ENCODE assay signal across 8 mouse cellular contexts in the genomic region with DNA sequence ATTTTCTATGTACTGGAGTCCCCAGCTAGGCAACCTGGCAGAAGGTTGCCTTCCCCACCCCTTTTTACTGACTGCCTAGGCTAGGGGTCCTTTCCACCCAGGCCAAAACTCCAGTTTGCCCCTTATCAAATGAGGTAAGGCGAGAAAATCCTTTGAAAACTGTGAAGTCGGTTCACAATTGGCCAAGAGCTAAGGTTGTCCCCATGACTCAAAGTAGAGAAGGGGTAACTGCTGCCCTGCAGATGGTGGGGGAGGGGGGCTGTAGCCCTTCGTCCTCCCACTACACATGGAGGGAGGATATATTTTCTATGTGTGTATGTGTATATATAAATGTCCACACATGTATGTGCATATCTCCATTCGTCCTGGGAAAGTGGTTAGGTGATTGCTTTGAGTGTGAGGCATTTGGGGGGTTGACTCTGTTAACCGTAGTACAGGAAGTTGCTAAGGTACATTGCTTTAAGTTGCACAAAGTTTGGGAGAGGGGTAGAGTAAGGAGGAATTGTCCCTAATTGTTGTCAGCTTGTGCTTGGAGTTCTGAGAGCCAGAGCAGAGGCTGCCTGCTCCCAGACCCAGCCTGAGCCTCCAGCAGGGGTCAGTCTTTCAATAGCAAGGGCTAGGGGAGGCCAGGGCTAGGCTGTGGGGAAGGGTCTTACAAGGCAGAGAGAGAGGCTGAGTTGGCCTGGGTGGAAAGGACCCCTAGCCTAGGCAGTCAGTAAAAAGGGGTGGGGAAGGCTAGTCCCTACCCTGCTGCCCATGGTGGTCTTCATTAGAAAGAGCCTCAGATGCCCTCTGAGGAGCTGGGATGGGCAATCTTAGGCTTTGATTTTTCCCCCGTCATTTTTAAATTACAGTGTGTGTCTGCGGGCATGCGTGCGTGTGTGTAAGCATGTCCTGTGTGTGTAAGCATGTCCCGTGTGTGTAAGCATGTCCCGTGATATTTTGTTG. TPM values are rescaled to one million over a fixed set of nuclear protein-coding genes. Genes with fewer than 3 reads are reported as not detected.
DNase-seq lines count a peak whose midpoint lies in the region; ATAC-seq and TF ChIP-seq lines count a peak whose summit lies in the region.

No protein-coding gene starts in this region.

- DNase-seq in heart, adult 9 months (ENCODE audit: low spot score in 2 of 2) = no peak
- peak; percentile 81 for DNase-seq in embryo, embryonic 11 days
- DNase-seq in induced T-regulatory cell, adult 2 months (ENCODE audit: low read depth) = peak; percentile 40
- peak; percentile 55 for DNase-seq in neural tube, embryonic 10.5 days (ENCODE audit: extremely low spot score, low spot score)
- DNase-seq in frontal cortex, postnatal 10 days (ENCODE audit: low spot score in 2 of 2) = no peak
- no peak for DNase-seq in gastrocnemius, postnatal 36 days

- peaks cover 45% of the 10 kb centered on the region for H3K4me1 ChIP-seq in heart, embryonic 13.5 days
- H3K4me1 ChIP-seq in ES-Bruce4 (ENCODE audit: control insufficient read depth, insufficient read depth, low read length) = peaks cover 1% of the 10 kb centered on the region

- TF ChIP-seq CTCF in ES-Bruce4 (IDR thresholded peaks at IDR 0.05; ENCODE audit: low read depth, low read length) = peak; percentile 82

- ATAC-seq in heart, embryonic 13.5 days (ENCODE audit: extremely low read depth, insufficient number of reproducible peaks, low FRiP score, low TSS enrichment) = no peak

- intact Hi-C loops in gastrocnemius, postnatal 36 days (cut with DNase I) = no loop called here

- H3K4me2 ChIP-seq in heart, embryonic 13.5 days = no peak overlapping the region; the same call in none of the 2 replicates

- no peak overlapping the region for H3K4me3 ChIP-seq in heart, embryonic 13.5 days
- no peak overlapping the region for H3K4me3 ChIP-seq in ES-Bruce4 (ENCODE audit: low read depth, low read length)

- H3K27ac ChIP-seq in heart, embryonic 13.5 days (replicated peaks) = no peak overlapping the region
- H3K27ac ChIP-seq in ES-Bruce4 (ENCODE audit: insufficient read depth, low read length) = no peak overlapping the region

- no peak for TF ChIP-seq EP300 in ES-Bruce4 (IDR thresholded peaks at IDR 0.05; ENCODE audit: insufficient read depth, low read depth, low read length)

- H3K27me3 ChIP-seq in heart, embryonic 13.5 days (replicated peaks) = no peaks in the 10 kb centered on the region
- H3K27me3 ChIP-seq in ES-Bruce4 (ENCODE audit: control insufficient read depth, insufficient read depth, low read length, poor library complexity, severe bottlenecking) = no peaks in the 10 kb centered on the region

- H3K9me3 ChIP-seq in heart, embryonic 13.5 days = no peaks in the 10 kb centered on the region
- H3K9me3 ChIP-seq in ES-Bruce4 (replicated peaks; ENCODE audit: control insufficient read depth, insufficient read depth, low read length, poor library complexity, severe bottlenecking) = no peaks in the 10 kb centered on the region

- H3K36me3 ChIP-seq in heart, embryonic 13.5 days = peaks cover 22% of the 10 kb centered on the region
- H3K36me3 ChIP-seq in ES-Bruce4 (ENCODE audit: control insufficient read depth, insufficient read depth, low read length, poor library complexity, severe bottlenecking) = no peaks in the 10 kb centered on the region

- no peak for TF ChIP-seq POLR2A in ES-Bruce4 (IDR thresholded peaks at IDR 0.05; ENCODE audit: insufficient read depth, low read length)

- 74% methylated on average over 11 of the region's 11 CpGs for WGBS in heart, embryonic 13.5 days

- H3K9ac ChIP-seq in heart, embryonic 13.5 days = peak overlapping the region; percentile 100
- H3K9ac ChIP-seq in ES-Bruce4 (ENCODE audit: low read depth, poor library complexity, severe bottlenecking) = no peak overlapping the region

RNA-seq across cellular contexts. Expression of a gene that starts 5.2 kb away (rescaled TPM):
- polyA plus RNA-seq in heart, embryonic 13.5 days (2015; fragmentation: Nextera tagmentation; extraction: Ambion mirVana) = 8.4 and 8.8 TPM in 2 replicates
- polyA plus RNA-seq in ES-Bruce4 (2011; ENCODE audit: insufficient read depth, insufficient read length, low read depth, missing spikeins) = 33.5 and 37.9 TPM in 2 replicates
- total RNA-seq in gastrocnemius, postnatal 36 days (2021) = 10 to 100 TPM; 17.4 to 23.4 TPM

RNA-seq across cellular contexts. Expression of a gene that starts 10.8 kb away (rescaled TPM):
- polyA plus RNA-seq in heart, embryonic 13.5 days (2015; fragmentation: Nextera tagmentation; extraction: Ambion mirVana) = 43.6 and 43.9 TPM in 2 replicates
- polyA plus RNA-seq in ES-Bruce4 (2011; ENCODE audit: insufficient read depth, insufficient read length, low read depth, missing spikeins) = 14.4 and 15.0 TPM in 2 replicates
- 1 to 10 TPM; 8.6 to 9.9 TPM for total RNA-seq in gastrocnemius, postnatal 36 days (2021)

RNA-seq across cellular contexts. Expression of a gene that starts 19.9 kb away (rescaled TPM):
- polyA plus RNA-seq in heart, embryonic 13.5 days (2015; fragmentation: Nextera tagmentation; extraction: Ambion mirVana) = not detected in 2 replicates
- not detected in 2 replicates for polyA plus RNA-seq in ES-Bruce4 (2011; ENCODE audit: insufficient read depth, insufficient read length, low read depth, missing spikeins)
- not detected for total RNA-seq in gastrocnemius, postnatal 36 days (2021)

RNA-seq across cellular contexts. Expression of a gene that starts 20.2 kb away (rescaled TPM):
- 299 and 300 TPM in 2 replicates for polyA plus RNA-seq in heart, embryonic 13.5 days (2015; fragmentation: Nextera tagmentation; extraction: Ambion mirVana)
- 208 and 237 TPM in 2 replicates for polyA plus RNA-seq in ES-Bruce4 (2011; ENCODE audit: insufficient read depth, insufficient read length, low read depth, missing spikeins)
- total RNA-seq in gastrocnemius, postnatal 36 days (2021) = 100 to 1,000 TPM; 107 to 129 TPM

RNA-seq across cellular contexts. Expression of a gene that starts 36.3 kb away (rescaled TPM):
- 0.04 and 0.08 TPM in 2 replicates for polyA plus RNA-seq in heart, embryonic 13.5 days (2015; fragmentation: Nextera tagmentation; extraction: Ambion mirVana)
- polyA plus RNA-seq in ES-Bruce4 (2011; ENCODE audit: insufficient read depth, insufficient read length, low read depth, missing spikeins) = 0.04 TPM in 1 of 2 replicates, not detected in the other
- total RNA-seq in gastrocnemius, postnatal 36 days (2021) = under 1 TPM; 0.02 to 0.03 TPM

Comparison
In these comparisons a context has a peak if more than half of its experiments do, and no peak if none do; other contexts are left out.
1. DNase-seq: peak in embryo, embryonic 11 days (single experiment), induced T-regulatory cell, adult 2 months (single experiment) and neural tube, embryonic 10.5 days (single experiment); none in heart, adult 9 months (0 of 2), frontal cortex, postnatal 10 days (0 of 2) and gastrocnemius, postnatal 36 days (0 of 2).